8 mouse cellular contexts compared by ENCODE assay signal in the genomic region with DNA sequence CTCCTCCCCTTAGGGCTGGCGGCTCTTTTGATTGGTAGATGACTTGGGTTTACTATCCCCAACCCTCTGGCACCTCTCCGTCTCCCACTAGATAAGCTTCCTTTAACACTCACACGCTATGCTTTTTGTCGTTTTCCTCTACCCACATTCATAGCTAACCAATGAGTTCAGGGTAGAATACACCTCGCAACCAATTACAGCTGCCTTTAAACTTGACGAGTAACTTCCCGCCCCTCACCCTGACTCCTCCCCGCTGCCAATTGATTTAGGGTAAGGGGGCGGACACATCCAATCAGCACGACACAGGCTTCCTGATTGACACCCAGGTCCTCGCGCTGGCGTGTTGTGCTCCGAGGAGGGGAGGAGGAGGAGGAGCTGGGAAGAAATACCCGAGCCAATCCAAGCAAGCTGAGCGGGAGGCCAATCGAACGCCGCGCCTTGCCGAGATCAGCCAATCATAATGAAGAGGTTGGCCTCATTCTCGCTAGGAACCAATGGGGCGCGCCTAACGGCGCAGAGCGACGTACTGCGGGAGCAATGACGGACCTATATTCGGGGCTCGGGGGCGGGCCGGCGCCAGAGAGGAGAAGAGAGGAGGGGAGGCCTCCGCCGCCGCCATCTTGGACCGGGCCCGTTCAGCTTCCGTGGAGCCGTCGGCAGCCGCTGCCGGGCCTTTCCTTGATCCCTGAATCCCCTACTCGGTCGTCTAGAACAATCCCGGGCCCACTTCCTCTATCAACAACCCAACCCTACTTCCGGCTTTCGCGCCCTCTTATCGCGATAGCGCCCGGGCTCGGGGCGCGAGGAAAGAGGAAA. TPM values are rescaled to one million over a fixed set of nuclear protein-coding genes. Genes with fewer than 3 reads are reported as not detected.
A peak's percentile ranks its signal among the peaks of the same experiment; 100 is the strongest.
DNase-seq lines count a peak whose midpoint lies in the region; ATAC-seq and TF ChIP-seq lines count a peak whose summit lies in the region.

Gene Cnot3 (plus strand): TSS at position 597 of the 816 bp plus-strand sequence.

- in situ Hi-C loops in ES-E14 (cut with MboI; ENCODE audit: low sequenced_read_pairs in 2 of 2, unreplicated experiment in 2 of 2) = no loop called here

- H3K4me3 ChIP-seq in ES-E14 (ENCODE audit: insufficient read depth in 1 of 2, low read depth in 1 of 2, low read length in 2 of 2, poor library complexity in 1 of 2, severe bottlenecking in 1 of 2) = peak within 1 kb of the TSS; percentile 90 to 93
- H3K4me3 ChIP-seq in forebrain, embryonic 15.5 days = peak within 1 kb of the TSS; percentile 74
- H3K4me3 ChIP-seq in lung, adult 2 months (replicated peaks; ENCODE audit: extremely low read depth, low read depth, low read length) = peak within 1 kb of the TSS; percentile 82

- TF ChIP-seq CTCF in lung, adult 2 months (IDR thresholded peaks at IDR 0.05; ENCODE audit: insufficient read depth, low read length) = no peak

- H3K4me2 ChIP-seq in forebrain, embryonic 15.5 days (replicated peaks) = peak within 1 kb of the TSS; percentile 76

- peak; percentile 81; the same call in 1 of the 2 replicates for TF ChIP-seq POLR2A in lung, adult 2 months (IDR thresholded peaks at IDR 0.05; ENCODE audit: borderline replicate concordance, extremely low read depth, low read depth, low read length)

- H3K27me3 ChIP-seq in forebrain, embryonic 15.5 days = no peaks in the 10 kb centered on the region

- peak within 1 kb of the TSS; percentile 98 for H3K9ac ChIP-seq in ES-E14 (ENCODE audit: insufficient read depth, low read depth, low read length, poor library complexity, severe bottlenecking)
- peak within 1 kb of the TSS; percentile 93 for H3K9ac ChIP-seq in forebrain, embryonic 15.5 days (replicated peaks)

- no peaks in the 10 kb centered on the region for H3K9me3 ChIP-seq in ES-E14 (ENCODE audit: control insufficient read depth, insufficient read depth, low read depth, low read length)
- no peaks in the 10 kb centered on the region for H3K9me3 ChIP-seq in forebrain, embryonic 15.5 days

- H3K27ac ChIP-seq in ES-E14 (ENCODE audit: insufficient read depth, low read depth, low read length, poor library complexity, severe bottlenecking) = peak within 1 kb of the TSS; percentile 92
- peak within 1 kb of the TSS; percentile 98 for H3K27ac ChIP-seq in forebrain, embryonic 15.5 days (replicated peaks)

- peaks cover 2 to 14% of the 10 kb centered on the region in 2 experiments; a peak in 2 of 4 replicates for H3K4me1 ChIP-seq in ES-E14 (ENCODE audit: control insufficient read depth in 2 of 2, insufficient read depth in 2 of 2, low read length in 2 of 2, poor library complexity in 1 of 2)
- H3K4me1 ChIP-seq in forebrain, embryonic 15.5 days = peaks cover 40% of the 10 kb centered on the region
- peaks cover 15% of the 10 kb centered on the region; the same call in 1 of the 2 replicates for H3K4me1 ChIP-seq in lung, adult 2 months (ENCODE audit: control insufficient read depth, insufficient read depth, low read length)

- ATAC-seq in forebrain, embryonic 15.5 days (replicated peaks) = peak; percentile 98
- ATAC-seq in neutrophil, adult 5-6 weeks (ENCODE audit: extremely low read depth, insufficient number of reproducible peaks, low FRiP score, poor library complexity, severe bottlenecking) = peak; percentile 89

- under 1% methylated on average over 58 of the region's 58 CpGs for WGBS in forebrain, embryonic 15.5 days
- 1% methylated on average over 55 of the region's 58 CpGs for WGBS in lung, adult 2 months

- H3K36me3 ChIP-seq in ES-E14 (ENCODE audit: control insufficient read depth, insufficient read depth, low read length, poor library complexity, severe bottlenecking) = peaks cover 27% of the 10 kb centered on the region
- H3K36me3 ChIP-seq in forebrain, embryonic 15.5 days = peaks cover 18% of the 10 kb centered on the region

- intact Hi-C loops in heart, postnatal 25 days (cut with DNase I) = loop anchor here (5.0 kb wide), 1 partner anchor 47 kb away; the partner anchor contains the start of genes Mboat7 and Tsen34

- peak; percentile 99 for DNase-seq in ES-E14 (ENCODE audit: low read depth, low spot score)
- DNase-seq in cerebellum, adult 11-12 months = peak; percentile 100
- peak; percentile 99 for DNase-seq in heart, postnatal 25 days (ENCODE audit: low spot score)
- peak; percentile 99 for DNase-seq in layer of hippocampus, adult 18-20 months (ENCODE audit: low spot score in 2 of 2)
- peak; percentile 95 for DNase-seq in lung, adult 2 months
- DNase-seq in thymus, adult 18-20 months = peak; percentile 99 to 100

TF ChIP-seq in ES-E14, 5 proteins besides CTCF, POLR2A, EP300 and RAD21:
- no peak for TF ChIP-seq MAFK (IDR thresholded peaks at IDR 0.05; ENCODE audit: insufficient read depth, low read depth, low read length)
- TF ChIP-seq ZC3H11A (IDR thresholded peaks at IDR 0.05; ENCODE audit: borderline replicate concordance, low read depth, low read length) = no peak
- peak; percentile 55; the same call in 1 of the 2 replicates for TF ChIP-seq HCFC1 (IDR thresholded peaks at IDR 0.05; ENCODE audit: borderline replicate concordance, insufficient read depth, low read length)
- TF ChIP-seq CHD2 (IDR thresholded peaks at IDR 0.05; ENCODE audit: low read depth, low read length) = peak; percentile 96

RNA-seq across cellular contexts. Expression of gene Cnot3, which starts in this region (rescaled TPM):
- total RNA-seq in ES-E14 (2012; rRNA removed) = 47.3 and 54.4 TPM in 2 replicates
- polyA plus RNA-seq in forebrain, embryonic 15.5 days (2015; fragmentation: Nextera tagmentation; extraction: Ambion mirVana) = 49.5 and 51.7 TPM in 2 replicates
- total RNA-seq in heart, postnatal 25 days (2021) = 10 to 100 TPM; 24.7 to 30.6 TPM
- total RNA-seq in layer of hippocampus, adult 18-20 months (2021) = 10 to 100 TPM; 59.1 to 60.6 TPM
- 59.6 and 62.2 TPM in 2 replicates for polyA plus RNA-seq in lung, adult 2 months (2012; rRNA removed)
- 55.9 TPM in 2 replicates for total RNA-seq in neutrophil, adult 5-6 weeks (2017)

Comparison
In these comparisons a context has a peak if more than half of its experiments do, and no peak if none do; other contexts are left out.
1. Peak in every context shown above with its lines: DNase-seq, ATAC-seq, H3K4me3 ChIP-seq and H3K27ac ChIP-seq.